Mouse (Mus musculus): ENCODE results near the gene Cdkn2a.

Cdkn2a gene

DNA sequence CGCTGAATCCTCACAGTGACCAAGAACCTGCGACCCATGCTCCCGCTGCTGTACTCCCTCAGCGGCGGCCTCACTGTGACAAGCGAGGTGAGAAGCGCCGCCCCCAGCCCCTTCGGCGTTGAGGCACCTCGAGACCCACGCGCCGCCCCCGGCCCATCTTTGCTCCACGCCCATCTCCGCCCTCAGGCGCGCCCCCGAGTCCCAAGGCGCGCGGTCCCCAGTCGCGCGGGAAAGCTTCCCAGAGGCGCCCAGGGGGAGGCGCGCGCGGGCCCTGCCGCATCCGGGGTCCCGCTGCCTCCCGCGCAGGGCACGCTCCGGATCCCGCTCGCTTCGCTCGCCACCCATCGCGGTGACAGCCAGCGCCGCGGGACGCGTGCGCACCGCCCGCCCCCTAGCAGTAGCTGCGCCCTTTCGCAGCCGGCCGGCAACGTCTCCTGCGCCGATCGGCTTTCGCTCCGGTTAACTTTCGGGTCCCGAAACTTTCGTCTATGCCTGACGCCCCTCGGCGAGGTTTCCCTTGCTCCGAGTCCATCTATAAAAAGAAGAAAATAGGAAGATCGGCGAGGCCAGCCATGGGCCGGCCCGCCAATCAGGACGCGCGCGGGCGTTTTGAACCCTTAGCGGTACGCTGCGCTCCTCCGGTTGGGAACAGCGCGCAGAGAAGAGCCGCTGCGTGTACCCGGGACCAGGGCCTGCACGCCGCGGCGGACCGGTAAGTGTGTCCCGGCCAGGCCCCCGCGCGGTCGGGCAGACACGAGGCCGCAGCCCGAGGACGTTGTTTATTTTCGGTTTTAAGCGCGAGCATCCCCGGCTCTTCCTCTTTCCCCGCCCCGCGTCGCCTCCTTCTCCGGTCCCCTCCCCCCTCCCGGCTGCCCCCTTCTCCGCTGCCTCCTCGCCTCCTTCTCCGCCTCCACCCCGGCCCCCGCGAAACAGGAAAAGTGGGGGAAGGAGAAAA lies at the start of gene Cdkn2a:
TSS of gene Cdkn2a (minus strand) at position 168 of the 955 bp plus-strand sequence.
- DNase-seq (ENCODE audit: low read depth, low spot score), result peak; percentile 68

DNA sequence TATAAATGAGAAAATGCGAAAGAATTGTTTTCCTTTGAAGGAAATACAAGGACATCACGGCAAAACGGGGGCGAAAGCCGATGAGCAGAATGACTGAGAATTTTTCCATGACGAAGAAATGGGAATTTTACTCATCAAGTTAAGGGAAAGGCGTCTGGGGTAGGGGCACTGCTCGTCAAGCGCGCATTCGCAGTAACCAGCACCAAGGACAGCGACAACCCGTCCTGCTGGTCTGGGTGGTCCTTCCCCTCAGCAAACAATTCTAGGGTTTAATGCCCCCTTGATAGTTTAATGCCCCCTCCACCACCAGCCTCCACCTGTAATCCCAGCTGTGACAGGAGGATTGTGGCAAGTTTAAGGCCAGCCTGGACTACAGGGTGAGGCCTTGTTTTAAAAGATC lies 19.0 kb upstream of the Cdkn2a start:
- DNase-seq (ENCODE audit: low read depth, low spot score), result no peak

DNA sequence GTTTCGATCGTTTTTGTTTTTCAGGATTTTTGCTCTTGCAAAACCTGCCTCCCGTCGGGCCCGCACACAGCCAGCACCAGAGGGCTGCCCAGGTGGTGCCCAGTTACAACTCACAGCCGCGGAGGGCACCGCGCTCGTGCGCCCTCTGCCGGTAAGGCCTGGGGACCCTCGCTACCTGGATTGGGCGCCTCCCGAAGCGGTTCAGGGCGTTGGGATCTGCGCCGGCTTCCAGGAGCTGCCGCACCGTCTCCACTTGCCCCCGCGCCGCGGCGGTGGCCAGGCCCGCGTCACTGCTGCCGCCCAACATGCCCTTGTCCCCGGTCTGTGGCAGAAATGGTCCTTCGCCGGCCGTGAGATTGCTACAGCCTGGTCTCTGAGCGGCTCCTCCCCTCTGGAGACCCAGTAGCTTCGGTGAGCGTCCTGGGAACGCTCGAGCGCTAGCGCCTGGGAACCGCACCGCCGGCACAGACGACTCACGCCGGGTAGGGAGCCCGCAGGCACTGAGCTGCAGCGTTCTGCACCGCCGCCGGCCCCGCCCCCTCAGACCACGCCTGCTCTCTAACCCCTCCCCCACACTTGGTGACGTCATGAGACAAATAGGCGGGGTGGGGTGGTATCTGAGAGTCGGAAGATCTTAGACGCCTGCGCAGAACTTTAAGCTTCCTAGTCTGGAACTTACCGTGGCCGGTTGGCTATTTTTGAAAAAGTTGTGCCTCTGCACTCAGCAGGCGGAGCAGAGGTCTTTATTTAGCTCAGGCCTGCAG lies 16.2 kb upstream of the Cdkn2a start, which contains the start of gene Cdkn2b:
TSS of gene Cdkn2b (minus strand) at position 549 of the 764 bp plus-strand sequence.
- peak; percentile 79 for DNase-seq (ENCODE audit: low read depth, low spot score)

DNA sequence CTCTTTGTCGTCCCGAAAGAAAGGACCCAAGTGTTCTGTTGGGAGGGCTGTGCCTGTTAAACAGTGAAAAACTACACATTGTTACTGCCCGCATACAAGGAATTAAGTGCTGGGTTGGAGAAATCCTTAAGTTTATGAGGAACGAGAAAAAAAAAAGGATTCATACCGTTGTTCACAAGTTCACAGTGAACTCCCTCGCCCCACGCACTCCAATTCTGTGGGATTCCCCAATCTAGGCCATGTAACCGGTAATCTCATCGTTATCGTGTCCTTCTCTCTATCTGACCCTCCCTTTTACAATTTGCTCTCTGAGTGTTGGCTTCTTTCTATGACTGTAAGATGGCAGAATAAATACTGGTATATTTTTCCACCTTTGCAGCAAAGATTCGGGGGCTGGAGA lies 15.5 kb upstream of the Cdkn2a start:
- DNase-seq (ENCODE audit: low read depth, low spot score), result no peak

DNA sequence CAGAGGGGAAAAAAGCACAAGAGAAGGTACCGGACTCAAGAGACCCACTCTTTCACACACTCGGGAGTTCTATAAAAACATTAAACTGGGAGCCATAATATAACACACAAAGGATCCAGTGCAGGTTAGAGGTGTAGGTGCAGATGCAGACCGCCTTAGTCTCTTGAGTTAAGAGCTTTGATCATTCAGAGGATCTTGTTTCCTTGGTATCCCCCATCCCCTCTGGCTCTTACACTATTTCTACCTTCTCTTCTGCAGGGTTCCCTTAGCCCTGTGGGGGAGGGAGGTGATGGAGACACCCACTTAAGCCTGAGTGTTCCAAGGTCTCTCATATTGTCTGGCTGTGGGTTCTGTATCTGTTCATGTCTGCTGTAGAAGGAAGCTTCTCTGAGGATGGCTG lies 13.5 kb upstream of the Cdkn2a start:
- DNase-seq (ENCODE audit: low read depth, low spot score), result no peak

DNA sequence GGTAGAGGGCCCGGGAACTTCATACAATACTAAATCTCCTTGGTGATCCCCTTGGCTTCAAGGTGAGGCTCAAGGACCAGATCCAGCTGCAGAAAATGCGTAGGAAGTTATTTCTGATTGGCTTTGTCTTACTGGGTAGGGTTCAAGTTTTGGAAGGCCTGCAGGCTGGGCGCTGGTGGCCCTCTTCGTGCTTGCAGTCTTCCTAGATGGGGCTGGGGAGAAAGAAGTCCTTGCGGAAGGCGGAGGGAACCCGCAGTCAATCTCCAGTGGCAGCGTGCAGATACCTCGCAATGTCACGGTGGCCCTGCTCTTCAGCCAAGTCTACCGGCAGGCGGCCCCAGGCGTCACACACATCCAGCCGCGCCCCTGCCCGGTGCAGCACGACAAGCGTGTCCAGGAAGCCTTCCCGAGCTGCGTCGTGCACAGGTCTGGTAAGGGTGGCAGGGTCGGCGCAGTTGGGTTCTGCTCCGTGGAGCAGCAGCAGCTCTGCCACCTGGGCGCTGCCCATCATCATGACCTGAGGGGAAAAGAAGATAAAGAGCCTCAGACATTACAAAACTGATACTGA lies 12.4 kb upstream of the Cdkn2a start:
- no peak for DNase-seq (ENCODE audit: low read depth, low spot score)

DNA sequence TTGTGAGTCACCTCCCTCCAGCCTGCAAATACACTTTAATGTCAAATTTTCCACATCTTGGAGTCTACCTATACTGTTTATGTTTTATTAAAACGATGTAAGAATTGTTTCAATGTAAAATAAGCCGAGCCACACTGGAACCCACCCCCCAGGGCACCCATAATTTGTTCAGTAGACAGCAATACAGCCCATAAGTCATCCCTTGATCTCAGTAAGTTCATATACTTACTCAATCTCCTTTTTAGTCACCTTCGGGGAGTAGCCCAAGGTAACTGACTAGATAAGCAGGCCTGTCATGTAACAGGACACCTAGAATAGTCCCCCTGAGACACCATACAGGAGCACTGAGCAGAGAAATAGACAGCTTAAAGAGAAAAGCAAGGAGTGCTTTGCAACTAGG lies 11.2 kb upstream of the Cdkn2a start:
- DNase-seq (ENCODE audit: low read depth, low spot score), result no peak

DNA sequence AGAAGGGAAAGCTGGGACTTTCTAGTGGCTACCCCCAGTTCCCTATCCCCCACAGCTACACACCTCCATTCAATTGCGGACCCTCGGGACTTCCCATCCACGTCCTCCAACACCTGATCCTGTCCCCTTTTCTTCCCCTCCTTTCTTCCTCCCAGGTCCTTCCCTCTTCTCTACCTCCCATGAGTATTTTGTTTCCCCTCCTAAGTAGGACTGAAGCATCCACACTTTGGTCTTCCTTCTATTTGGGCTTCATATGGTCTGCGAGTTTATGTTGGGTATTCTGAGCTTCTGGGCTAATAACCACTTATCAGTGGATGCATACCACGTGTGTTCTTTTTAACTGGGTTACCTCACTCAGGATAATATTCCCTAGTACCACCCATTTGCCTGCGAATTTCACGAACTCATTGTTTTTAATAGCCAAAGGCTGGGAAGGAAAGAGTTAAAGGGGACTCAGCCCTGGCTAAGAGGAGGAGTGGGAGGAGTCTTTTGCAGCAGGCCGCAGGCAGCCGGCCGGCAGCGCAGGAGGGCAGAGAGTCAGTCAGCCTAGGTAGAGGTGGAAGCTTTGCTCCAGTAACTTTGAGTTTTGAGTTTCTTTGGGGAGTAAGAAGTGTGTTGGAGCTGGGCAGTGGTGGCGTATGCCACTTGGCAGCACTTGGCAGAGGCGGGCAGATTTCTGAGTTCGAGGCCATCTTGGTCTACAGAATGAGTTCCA lies 9.0 kb upstream of the Cdkn2a start:
- no peak for DNase-seq (ENCODE audit: low read depth, low spot score)

DNA sequence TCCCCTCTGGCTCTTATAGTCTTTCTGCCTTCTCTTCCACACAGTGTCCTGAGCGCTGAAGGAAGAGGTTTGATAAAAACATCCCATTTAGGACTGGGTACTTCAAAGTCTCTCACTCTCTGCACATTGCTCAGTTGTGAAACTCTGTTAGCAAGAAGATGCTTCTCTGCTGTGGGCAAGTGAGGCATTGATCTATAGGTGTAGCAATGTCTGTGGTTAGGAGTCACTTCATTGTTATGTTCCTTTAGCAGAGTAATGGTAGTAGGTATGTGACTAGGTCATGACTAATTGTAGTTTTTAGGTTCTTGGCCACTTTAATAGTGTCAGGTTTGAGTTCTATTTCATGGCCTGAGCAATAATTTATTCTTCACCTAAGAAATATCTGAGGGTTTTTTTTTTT lies 7.7 kb upstream of the Cdkn2a start:
- DNase-seq (ENCODE audit: low read depth, low spot score), result no peak

DNA sequence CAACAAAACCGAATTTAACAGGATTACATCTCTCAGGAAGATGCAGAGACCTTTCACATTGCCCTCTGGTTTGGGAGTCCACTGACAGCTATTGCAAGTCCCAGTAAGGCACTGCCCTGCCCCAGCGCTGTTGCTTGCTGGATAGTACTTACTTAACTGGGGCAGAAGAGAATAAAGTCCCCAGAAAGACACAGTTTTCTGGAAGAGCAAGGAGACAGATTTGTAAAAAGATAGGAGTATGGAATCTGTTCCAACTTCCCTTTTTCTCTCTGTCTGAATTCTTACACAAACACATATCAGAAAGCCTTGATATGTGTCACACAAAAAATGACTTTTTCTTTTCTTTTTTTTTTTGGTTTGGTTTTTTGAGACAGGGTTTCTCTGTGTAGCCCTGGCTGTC lies 5.3 kb upstream of the Cdkn2a start:
- no peak for DNase-seq (ENCODE audit: low read depth, low spot score)

DNA sequence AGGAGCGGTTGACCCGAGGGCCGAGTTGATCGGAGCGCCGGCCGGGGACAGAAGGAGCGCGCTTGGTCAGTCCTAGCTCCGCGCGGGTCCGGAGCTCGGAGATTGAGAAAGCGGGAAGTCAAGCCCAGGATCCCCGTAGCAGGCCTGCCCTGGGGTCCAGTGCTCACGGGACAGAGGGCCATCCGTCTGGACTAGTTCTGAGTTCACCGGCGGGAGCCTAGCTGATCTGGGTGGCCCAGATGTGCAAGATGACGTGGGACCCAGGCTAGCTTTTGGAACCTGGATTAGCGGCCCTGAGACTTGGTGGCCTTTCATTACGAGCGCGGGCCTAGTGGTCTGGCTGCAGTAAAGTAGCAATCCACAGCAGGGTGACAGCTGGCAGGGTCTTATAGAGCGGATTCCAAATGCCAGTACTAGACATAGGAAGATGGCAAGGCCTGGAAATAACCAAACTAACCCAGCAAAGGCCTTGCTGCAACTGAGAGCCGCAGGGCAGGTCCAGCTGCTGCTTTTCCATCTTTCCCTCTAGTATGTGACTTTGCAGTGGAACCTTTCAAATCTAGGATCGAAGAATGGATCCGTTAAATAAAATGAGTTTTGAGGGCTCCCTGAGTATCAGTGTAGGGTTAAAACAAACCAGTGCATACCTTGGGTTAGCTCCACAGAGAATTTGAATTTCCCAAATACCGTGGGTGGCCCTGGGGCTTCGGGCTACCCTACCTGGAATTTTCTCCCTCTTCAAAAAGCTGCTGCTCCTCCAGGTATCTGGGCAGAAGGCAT lies 1.2 kb upstream of the Cdkn2a start:
- DNase-seq (ENCODE audit: low read depth, low spot score), result no peak

DNA sequence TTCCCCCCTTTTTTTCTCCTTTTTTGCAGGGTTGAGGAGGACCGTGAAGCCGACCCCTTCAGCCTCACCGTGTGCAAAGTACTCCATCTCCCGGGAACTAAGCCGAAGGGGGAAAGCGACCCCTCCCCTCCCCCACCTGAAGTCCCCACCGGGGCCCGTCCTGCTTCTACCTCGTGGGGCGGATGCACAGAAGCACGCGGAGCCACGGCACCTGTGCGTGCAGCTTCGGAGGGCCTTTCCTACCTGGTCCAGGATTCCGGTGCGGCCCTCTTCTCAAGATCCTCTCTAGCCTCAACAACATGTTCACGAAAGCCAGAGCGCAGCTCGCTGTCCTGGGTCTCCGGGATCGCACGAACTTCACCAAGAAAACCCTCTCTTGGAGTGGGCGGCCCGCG lies 365 bp downstream of the Cdkn2a start:
- DNase-seq (ENCODE audit: low read depth, low spot score), result no peak

DNA sequence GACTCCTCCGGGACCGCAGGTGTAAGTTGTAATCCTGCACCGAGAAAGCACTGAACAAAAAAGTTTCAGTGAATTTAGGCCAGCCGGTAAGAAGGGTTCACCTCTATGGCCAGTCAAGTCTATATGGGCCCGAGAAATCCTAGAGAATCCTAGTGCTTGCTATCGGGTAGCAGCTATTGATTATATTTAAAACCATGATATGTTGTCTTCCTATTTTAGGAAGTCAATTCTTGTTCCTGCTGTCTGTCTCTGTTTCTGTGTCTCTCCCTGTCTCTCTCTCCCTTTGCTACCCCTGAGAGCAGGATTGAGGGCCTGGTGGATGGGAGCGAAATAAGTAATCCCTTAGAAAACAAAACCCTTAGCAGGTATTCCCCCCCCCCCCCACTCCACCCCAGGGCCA lies 937 bp downstream of the Cdkn2a start:
- DNase-seq (ENCODE audit: low read depth, low spot score), result no peak

DNA sequence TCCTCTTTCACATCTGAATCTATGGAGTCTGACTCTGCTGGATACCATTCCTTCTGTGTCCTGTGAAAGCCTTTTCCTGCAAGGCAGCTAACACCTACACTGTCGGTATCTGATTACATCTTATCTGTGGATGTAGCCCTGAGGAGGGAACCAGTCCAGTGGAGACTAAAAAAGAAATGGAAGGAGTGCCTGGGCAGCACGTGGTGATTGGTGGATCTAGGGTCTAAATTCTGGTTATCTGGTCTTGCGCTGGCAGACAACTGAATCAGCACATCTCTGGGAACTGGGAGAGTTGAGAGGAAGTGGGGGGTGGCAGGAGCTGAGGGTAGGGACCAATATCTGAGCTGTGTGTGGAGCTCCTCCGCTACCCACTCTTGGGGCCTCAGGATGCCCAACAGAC lies 5.4 kb downstream of the Cdkn2a start:
- no peak for DNase-seq (ENCODE audit: low read depth, low spot score)

DNA sequence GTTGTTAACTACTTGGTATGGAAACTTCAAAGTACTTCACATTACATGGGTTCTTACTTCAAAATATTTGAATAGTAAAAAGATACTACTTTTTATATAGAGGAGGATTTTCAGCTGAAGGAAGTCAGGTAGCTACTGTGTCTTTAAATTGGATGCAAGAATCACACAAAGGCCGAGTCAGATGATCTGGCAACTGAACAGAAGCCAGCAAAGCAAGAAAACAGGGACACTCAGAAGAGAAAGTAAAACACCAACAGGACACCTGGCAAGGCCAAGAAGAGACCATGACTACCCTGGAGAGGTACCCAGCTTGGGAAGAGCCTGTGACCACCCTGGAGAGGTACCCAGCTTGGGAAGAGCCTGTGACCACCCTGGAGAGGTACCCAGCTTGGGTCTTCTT lies 7.9 kb downstream of the Cdkn2a start:
- no peak for DNase-seq (ENCODE audit: low read depth, low spot score)

DNA sequence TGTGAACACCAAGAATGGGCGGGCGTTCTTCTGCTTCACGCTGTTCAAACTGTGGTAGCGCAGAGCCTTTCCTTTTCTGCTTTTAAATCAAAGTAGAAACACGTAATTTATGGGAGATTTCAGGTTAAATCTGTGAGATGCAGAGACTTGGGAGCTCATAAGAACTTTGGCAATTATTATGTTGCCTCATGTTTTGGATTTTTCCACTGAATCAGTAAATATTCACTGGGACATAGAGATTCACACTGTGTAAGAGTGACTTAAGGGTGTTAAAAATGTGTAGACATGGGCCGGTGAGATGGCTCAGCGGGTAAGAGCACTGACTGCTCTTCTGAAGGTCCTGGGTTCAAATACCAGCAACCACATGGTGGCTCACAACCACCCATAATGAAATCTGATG lies 8.8 kb downstream of the Cdkn2a start:
- DNase-seq (ENCODE audit: low read depth, low spot score), result no peak

DNA sequence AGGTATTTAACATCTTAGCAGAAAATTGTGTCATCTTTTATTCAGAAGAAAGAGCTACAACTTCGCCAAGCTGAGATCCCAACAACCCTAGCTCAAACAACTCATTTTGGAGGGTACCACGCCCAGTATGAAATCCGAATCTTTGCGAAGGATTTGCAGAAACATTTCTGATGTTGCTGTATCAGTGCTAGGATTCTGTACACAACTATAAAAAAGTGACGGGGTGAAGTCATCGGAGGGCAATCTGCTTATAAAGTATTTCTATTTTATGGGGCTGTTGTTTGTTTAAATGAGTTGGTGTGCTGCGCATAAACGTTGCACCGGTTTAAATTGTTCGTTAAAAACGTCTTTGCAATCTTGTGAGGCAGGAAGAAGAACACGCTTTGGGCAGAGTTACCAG lies 11.8 kb downstream of the Cdkn2a start:
- DNase-seq (ENCODE audit: low read depth, low spot score), result no peak

DNA sequence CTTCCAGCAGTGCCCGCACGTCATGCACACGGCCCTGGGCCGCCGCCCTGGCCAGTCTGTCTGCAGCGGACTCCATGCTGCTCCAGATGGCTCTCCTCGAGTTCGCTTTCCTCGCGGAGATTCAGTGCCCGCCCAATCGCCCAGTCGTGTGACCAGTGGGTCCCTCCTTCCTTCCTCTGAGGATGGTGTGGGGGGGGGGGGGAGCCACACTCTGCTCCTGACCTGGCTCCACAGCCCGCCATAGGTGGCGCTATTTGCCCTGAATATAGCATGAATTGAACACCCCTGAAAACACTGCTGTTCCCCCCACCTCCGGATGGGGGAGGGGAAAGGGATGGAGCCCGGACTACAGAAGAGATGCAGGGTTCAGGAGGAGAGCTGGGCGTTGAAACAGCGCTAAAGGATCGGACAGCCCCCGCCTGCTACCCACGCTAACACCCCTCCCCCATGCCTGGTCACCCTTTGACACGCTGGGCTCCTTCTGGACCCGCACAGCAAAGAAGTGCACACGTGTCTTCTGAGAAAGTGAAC lies 12.4 kb downstream of the Cdkn2a start:
- DNase-seq (ENCODE audit: low read depth, low spot score), result peak; percentile 33

DNA sequence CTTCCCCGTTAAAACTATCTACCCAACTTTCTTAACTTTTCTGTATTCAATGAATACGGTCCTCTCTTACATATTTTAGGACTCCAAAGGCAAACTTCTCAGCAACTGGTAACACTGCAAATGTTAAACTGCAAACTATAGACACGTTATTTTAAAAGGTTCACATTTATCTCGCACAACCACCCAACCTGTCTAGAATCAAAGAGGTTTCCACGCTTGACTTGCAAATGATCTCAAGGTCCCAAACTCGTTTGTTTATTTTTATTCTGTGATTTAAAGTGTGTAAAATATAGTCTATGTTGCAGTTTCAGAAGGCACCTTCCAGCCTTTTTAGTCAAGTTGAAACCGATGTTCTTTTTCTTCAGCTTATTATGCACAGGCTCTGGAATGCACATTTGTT lies 13.2 kb downstream of the Cdkn2a start:
- no peak for DNase-seq (ENCODE audit: low read depth, low spot score)

DNA sequence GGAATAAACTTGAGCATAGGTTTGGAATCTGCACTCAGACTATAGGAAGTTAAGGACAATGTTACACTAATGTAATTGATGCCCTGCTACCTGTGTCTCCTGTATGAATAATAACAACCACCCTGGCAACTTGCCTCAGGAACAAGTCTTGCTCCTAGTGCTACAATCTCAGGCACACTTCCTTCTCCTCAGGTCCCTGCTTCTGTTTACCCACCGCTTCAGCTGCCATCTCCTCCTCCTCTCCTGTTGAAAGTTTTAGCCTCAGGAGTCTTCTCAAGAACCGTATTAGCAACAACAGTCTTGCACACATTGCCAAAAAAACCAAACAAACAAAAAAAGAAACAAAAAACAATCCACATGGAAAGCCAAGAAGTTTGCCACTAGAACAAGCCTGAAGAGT lies 14.8 kb downstream of the Cdkn2a start:
- no peak for DNase-seq (ENCODE audit: low read depth, low spot score)
